Mouse (Mus musculus): ENCODE results near the gene Calhm4. TPM values are rescaled to one million over a fixed set of nuclear protein-coding genes. Genes with fewer than 3 reads are reported as not detected.

The Calhm4 gene
- total RNA-seq (2023): not detected

DNA sequence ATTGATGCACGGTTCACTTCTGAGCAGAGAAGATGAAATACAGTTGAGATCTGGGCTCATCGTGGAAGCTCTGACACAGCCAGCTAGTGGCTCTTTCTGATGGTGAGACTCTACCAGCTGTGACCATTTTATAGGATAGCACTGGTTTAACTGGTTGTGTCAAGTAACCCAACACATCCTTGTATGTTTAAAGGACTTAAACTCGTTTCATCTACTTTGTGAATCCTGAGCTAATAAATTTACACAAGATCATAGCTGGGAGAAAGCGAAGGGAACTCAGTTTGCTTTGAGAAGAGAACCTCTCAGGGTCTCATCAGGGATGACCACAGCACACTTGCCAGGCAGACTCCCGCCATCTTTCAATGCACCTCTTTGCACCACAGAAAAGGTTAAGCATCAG is at the start of gene Calhm4:
TSS of gene Calhm4 (minus strand) at position 101 of the 400 bp plus-strand sequence.

DNA sequence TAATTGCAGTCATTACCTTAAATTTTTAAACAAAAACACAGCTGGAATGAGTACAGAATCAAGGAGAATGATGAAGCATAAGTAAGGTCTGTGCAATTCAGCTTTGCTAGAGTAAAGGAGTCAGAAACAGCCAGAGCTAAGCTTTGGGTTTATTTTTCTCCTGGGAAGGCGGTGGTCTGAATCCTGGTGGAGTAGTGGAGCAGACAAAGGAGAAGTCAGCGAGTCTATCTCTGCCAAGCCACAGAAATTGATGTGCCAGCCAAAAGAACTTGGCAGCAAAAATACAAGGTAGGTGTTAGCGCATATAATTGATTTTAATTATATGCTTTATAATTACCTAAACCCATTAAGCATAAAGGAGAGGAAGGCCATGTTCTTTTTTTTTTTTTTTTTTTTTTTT is 6.7 kb downstream of the Calhm4 start, which contains the start of gene Trappc3l:
TSS of gene Trappc3l (plus strand) at position 197 of the 400 bp plus-strand sequence.

DNA sequence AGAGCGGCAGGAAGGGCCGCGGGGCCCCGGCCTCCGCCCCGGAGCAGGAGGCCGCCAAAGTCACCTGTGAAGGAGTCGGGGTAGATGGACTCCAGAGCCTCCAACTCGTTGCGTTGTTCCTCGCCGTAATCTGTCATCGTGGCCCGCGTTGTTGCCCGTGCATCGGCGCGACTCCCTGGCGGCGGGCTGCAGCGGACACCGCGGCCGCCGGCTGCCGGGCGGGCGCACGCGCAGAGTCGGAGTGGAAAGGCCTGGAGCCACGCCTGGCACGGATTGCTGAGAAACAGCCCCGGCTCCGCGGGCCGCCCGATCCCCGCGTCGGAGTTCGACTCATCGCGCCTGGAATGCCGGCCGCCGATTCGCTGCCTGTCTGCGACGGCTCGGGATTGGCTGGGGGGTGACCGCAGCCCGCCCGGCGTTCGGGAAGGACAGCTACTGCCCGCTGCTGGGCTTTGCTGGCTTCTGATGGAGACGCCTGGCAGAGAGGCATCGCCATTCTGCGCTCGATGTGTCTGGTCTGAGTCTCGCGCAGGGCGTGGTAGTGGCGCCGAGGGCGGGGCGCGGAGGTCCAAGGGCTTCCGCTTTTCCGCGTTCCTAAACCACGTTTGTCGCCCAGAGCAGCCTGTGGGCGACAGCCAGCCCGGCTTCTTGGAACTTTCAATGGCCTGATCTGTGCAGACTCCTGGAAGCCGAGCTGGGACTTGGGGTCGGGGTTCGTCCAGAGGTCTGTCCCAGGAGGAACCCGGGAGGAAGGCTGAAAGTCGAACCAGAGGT is 24.6 kb downstream of the Calhm4 start, which contains the start of gene Rwdd1:
TSS of gene Rwdd1 (minus strand) at position 323 of the 774 bp plus-strand sequence.

Other genes with a start within 250 kb of the Calhm4 start
- not detected for gene Sult3a1, start 186.6 kb downstream of the Calhm4 start, total RNA-seq (2023)
- not detected for gene Rsph4a, start 139.2 kb downstream of the Calhm4 start, total RNA-seq (2023)
- gene Zup1, start 93.0 kb downstream of the Calhm4 start, total RNA-seq (2023): 62.0 TPM
- 52.4 TPM for gene Rwdd1, start 24.7 kb downstream of the Calhm4 start, total RNA-seq (2023)
- not detected for gene Trappc3l, start 6.7 kb downstream of the Calhm4 start, total RNA-seq (2023)
- not detected for gene Calhm5, start 52.2 kb upstream of the Calhm4 start, total RNA-seq (2023)
- gene Calhm6, start 83.7 kb upstream of the Calhm4 start, total RNA-seq (2023): 15.6 TPM
- 26.6 TPM for gene Dse, start 163.4 kb upstream of the Calhm4 start, total RNA-seq (2023)
- 105 TPM for gene Tspyl1, start 237.9 kb upstream of the Calhm4 start, total RNA-seq (2023)